Mouse (Mus musculus): ENCODE data around the gene Robo4.

GRCm38 (mm10) chr9:37393482-37394131 lies 8.1 kb upstream of the Robo4 start:
- TF ChIP-seq CTCF (conservative IDR thresholded peaks at IDR 0.05; ENCODE audit: insufficient read depth, insufficient read length, low read depth, low read length) (no peak), POLR2A (IDR thresholded peaks at IDR 0.05; ENCODE audit: low read depth, low read length) (no peak)

All from kidney, adult 2 months (tissue).